Mouse (Mus musculus) hindbrain, postnatal 0 days (tissue): ENCODE measurements around the gene Trappc10. TPM values are rescaled to one million over a fixed set of nuclear protein-coding genes. Genes with fewer than 3 reads are reported as not detected.

Experiments
- ATAC-seq: fragments of 200-750 bp; cut with Nextera tagmentation; 2 replicates; pipeline ENCODE4 v1.8.0; 2017; ENCODE audit warnings: mild to moderate bottlenecking, moderate TSS enrichment, moderate library complexity
- DNase-seq: peaks from one replicate; pipeline ENCODE4 v3.0.0-alpha.2; 2015; ENCODE audit warnings: low spot score
- H3K27ac ChIP-seq: fragments of 300-500 bp; sonication (generic); 2 replicates; pipeline ENCODE4 v1.5.1; 2014; ENCODE audit warnings: mild to moderate bottlenecking
- H3K27me3 ChIP-seq: fragments of 300-500 bp; sonication (generic); 2 replicates; pipeline ENCODE4 v1.6.1; 2014; ENCODE audit warnings: low read length, mixed read lengths; ENCODE audit not compliant: insufficient read depth
- H3K36me3 ChIP-seq: fragments of 300-500 bp; sonication (generic); 2 replicates; pipeline ENCODE4 v1.6.1; 2014; ENCODE audit warnings: low read length, mixed read lengths; ENCODE audit not compliant: insufficient read depth
- H3K4me1 ChIP-seq: fragments of 300-500 bp; sonication (generic); 2 replicates; pipeline ENCODE4 v1.6.1; 2014; ENCODE audit warnings: antibody characterized with exemption, low read length, mixed read lengths; ENCODE audit not compliant: insufficient read depth
- H3K4me2 ChIP-seq: fragments of 300-500 bp; sonication (generic); 2 replicates; pipeline ENCODE4 v1.6.1; 2014; ENCODE audit warnings: low read depth, mild to moderate bottlenecking, low read length, moderate library complexity, mixed read lengths
- H3K4me3 ChIP-seq: fragments of 300-500 bp; sonication (generic); 2 replicates; pipeline ENCODE4 v1.5.1; 2014; ENCODE audit warnings: low read length
- H3K9ac ChIP-seq: fragments of 300-500 bp; sonication (generic); replicated peaks from 2 replicates; pipeline ENCODE4 v1.6.1; 2014; ENCODE audit warnings: mild to moderate bottlenecking, low read length, moderate library complexity, mixed read lengths
- H3K9me3 ChIP-seq: fragments of 300-500 bp; sonication (generic); 2 replicates; pipeline ENCODE4 v1.6.1; 2016; ENCODE audit warnings: low read length, mixed read lengths
- CTCF ChIP-seq: IDR thresholded peaks from 2 replicates; pipeline ENCODE4 v1.5.1; 2016; ENCODE audit warnings: antibody characterized with exemption, control low read depth, low read depth
- WGBS: fragments of 180-500 bp; shearing (Covaris S2); extraction: QIAGEN DNeasy Blood & Tissue Kit; methylation state at CpG from one replicate; pipeline ENCODE4 v1.1.7; 2014; 5-methylcytosine and 5-hydroxymethylcytosine counted together
- polyA plus RNA-seq: library from polyadenylated mRNA; unstranded; fragments of >200 nt; fragmentation: Nextera tagmentation; extraction: Ambion mirVana; gene quantifications from 2 replicates; pipeline ENCODE4 v1.2.1, GENCODE M21; 2015
- total RNA-seq: library from RNA; depleted of rRNA; stranded (reverse); fragments of >200 nt; gene quantifications from 2 replicates; pipeline ENCODE4 v1.2.3, GENCODE M21; 2014

Trappc10 gene
- total and polyA plus RNA-seq, 2 experiments from 2014 or later, result 40.3 to 96.9 TPM

GRCm38 (mm10) chr10:78244058-78244437 lies 393 bp downstream of the Trappc10 start:
- H3K27ac ChIP-seq, result peak overlapping the region; percentile 89
- WGBS, result 0% methylated on average over 32 of the region's 33 CpGs
- H3K4me3 ChIP-seq, result peak overlapping the region; percentile 80
- TF ChIP-seq CTCF, result no peak
- DNase-seq, result peak; percentile 28
- H3K4me1 ChIP-seq, result peaks cover 13% of the 10 kb centered on the region
- H3K4me2 ChIP-seq, result peak overlapping the region; percentile 94
- no peaks in the 10 kb centered on the region for H3K36me3 ChIP-seq
- peak overlapping the region; percentile 75 for H3K9ac ChIP-seq
- no peaks in the 10 kb centered on the region for H3K9me3 ChIP-seq
- no peaks in the 10 kb centered on the region for H3K27me3 ChIP-seq
- peak; percentile 46 for ATAC-seq

GRCm38 (mm10) chr10:78238926-78239325 lies 5.5 kb downstream of the Trappc10 start:
- H3K36me3 ChIP-seq, result no peaks in the 10 kb centered on the region
- no peaks in the 10 kb centered on the region for H3K9me3 ChIP-seq
- no peak overlapping the region for H3K9ac ChIP-seq
- TF ChIP-seq CTCF, result no peak
- H3K27ac ChIP-seq, result no peak overlapping the region
- ATAC-seq, result no peak
- no peak overlapping the region for H3K4me2 ChIP-seq
- H3K4me1 ChIP-seq, result peaks cover 10% of the 10 kb centered on the region
- H3K27me3 ChIP-seq, result no peaks in the 10 kb centered on the region
- H3K4me3 ChIP-seq, result no peak overlapping the region
- WGBS, result 61% methylated on average over 6 of the region's 6 CpGs
- DNase-seq, result no peak

- ATAC-seq (no peak), DNase-seq (no peak)
- Histone ChIP-seq H3K4me2 (no peak overlapping the region), H3K4me1 (peaks cover 5% of the 10 kb centered on the region), H3K27ac (no peak overlapping the region), H3K9ac (no peak overlapping the region), H3K27me3 (no peaks in the 10 kb centered on the region), H3K9me3 (no peaks in the 10 kb centered on the region), H3K4me3 (no peak overlapping the region), H3K36me3 (no peaks in the 10 kb centered on the region)
- TF ChIP-seq CTCF, result no peak
- WGBS, result 95% methylated on average over 5 of the region's 5 CpGs
These were observed 6.1 kb downstream of the Trappc10 start for GRCm38 (mm10) chr10:78238297-78238696.

GRCm38 (mm10) chr10:78237809-78238208 lies 6.6 kb downstream of the Trappc10 start:
- TF ChIP-seq CTCF, result no peak
- Histone ChIP-seq H3K9ac (no peak overlapping the region), H3K27ac (no peak overlapping the region), H3K4me2 (no peak overlapping the region), H3K36me3 (no peaks in the 10 kb centered on the region), H3K27me3 (no peaks in the 10 kb centered on the region), H3K9me3 (no peaks in the 10 kb centered on the region), H3K4me3 (no peak overlapping the region), H3K4me1 (0 out of 2 replicates have a peak, but pooled peaks cover 1% of the 10 kb centered on the region)
- WGBS, result 92% methylated on average over 6 of the region's 6 CpGs
- ATAC-seq, result no peak
- no peak for DNase-seq

GRCm38 (mm10) chr10:78236885-78237629 lies 7.4 kb downstream of the Trappc10 start:
- ATAC-seq (peak; percentile 85), DNase-seq (peak; percentile 62)
- TF ChIP-seq CTCF, result no peak
- no peak overlapping the region for H3K9ac ChIP-seq
- H3K27me3 ChIP-seq, result no peaks in the 10 kb centered on the region
- H3K27ac ChIP-seq, result no peak overlapping the region
- 72% methylated on average over 8 of the region's 8 CpGs for WGBS
- H3K9me3 ChIP-seq, result no peaks in the 10 kb centered on the region
- H3K4me3 ChIP-seq, result no peak overlapping the region
- no peaks in the 10 kb centered on the region for H3K36me3 ChIP-seq
- no peaks in the 10 kb centered on the region for H3K4me1 ChIP-seq
- no peak overlapping the region for H3K4me2 ChIP-seq

- no peaks in the 10 kb centered on the region for H3K27me3 ChIP-seq
- H3K9me3 ChIP-seq, result no peaks in the 10 kb centered on the region
- TF ChIP-seq CTCF, result no peak
- no peak overlapping the region for H3K4me3 ChIP-seq
- H3K9ac ChIP-seq, result no peak overlapping the region
- WGBS, result 85% methylated on average over 6 of the region's 6 CpGs
- no peaks in the 10 kb centered on the region for H3K4me1 ChIP-seq
- ATAC-seq (no peak), DNase-seq (no peak)
- no peak overlapping the region for H3K4me2 ChIP-seq
- H3K36me3 ChIP-seq, result peaks cover 9% of the 10 kb centered on the region
- H3K27ac ChIP-seq, result no peak overlapping the region
These were observed 10.7 kb downstream of the Trappc10 start for GRCm38 (mm10) chr10:78233756-78234155.

GRCm38 (mm10) chr10:78233161-78233560 lies 11.3 kb downstream of the Trappc10 start:
- 93% methylated on average over 5 of the region's 5 CpGs for WGBS
- Histone ChIP-seq H3K9me3 (no peaks in the 10 kb centered on the region), H3K36me3 (peaks cover 10% of the 10 kb centered on the region), H3K27me3 (no peaks in the 10 kb centered on the region), H3K4me2 (no peak overlapping the region), H3K9ac (no peak overlapping the region), H3K4me1 (no peaks in the 10 kb centered on the region), H3K4me3 (no peak overlapping the region), H3K27ac (no peak overlapping the region)
- ATAC-seq, result no peak
- no peak for TF ChIP-seq CTCF
- no peak for DNase-seq
